Mouse (Mus musculus) testis, adult 2 months (tissue): ENCODE results near the gene Arhgef18.

Source experiments
- CTCF ChIP-seq: fragments of 200-500 bp; IDR thresholded peaks from 2 replicates; pipeline ENCODE4 v1.5.1; 2012; ENCODE audit warnings: low read depth, mild to moderate bottlenecking, inconsistent platforms, low read length, moderate library complexity; ENCODE audit not compliant: control insufficient read depth, insufficient read depth, insufficient replicate concordance
- POLR2A ChIP-seq: fragments of 200-500 bp; IDR thresholded peaks from 2 replicates; pipeline ENCODE4 v1.6.1; 2012; ENCODE audit warnings: low read depth, mild to moderate bottlenecking, inconsistent platforms, low read length, moderate library complexity; ENCODE audit not compliant: control insufficient read depth

GRCm38 (mm10) chr8:3353811-3354442, 38.9 kb upstream of the Arhgef18 start:
- no peak for TF ChIP-seq CTCF
- TF ChIP-seq POLR2A, result no peak
